Mouse (Mus musculus) bone marrow, adult 2 months (tissue): ENCODE measurements around the gene Sik1. TPM values are rescaled to one million over a fixed set of nuclear protein-coding genes. Genes with fewer than 3 reads are reported as not detected.
"Not testable (repeated sequence)": the region's sequence is repeated elsewhere in the genome, so short reads cannot be mapped to it uniquely, and the experiment has no call there.

Source experiments
- H3K27ac ChIP-seq: fragments of 200-500 bp; 2 replicates; pipeline ENCODE4 v1.5.1; 2012; ENCODE audit warnings: low read depth, mild to moderate bottlenecking, control low read depth, inconsistent platforms, low read length; ENCODE audit not compliant: control insufficient read depth, poor library complexity, insufficient read depth
- H3K4me1 ChIP-seq: fragments of 200-500 bp; 2 replicates; pipeline ENCODE4 v1.6.1; 2011; ENCODE audit warnings: low read length; ENCODE audit not compliant: control insufficient read depth, insufficient read depth
- H3K4me3 ChIP-seq: fragments of 200-500 bp; replicated peaks from 2 replicates; pipeline ENCODE3; 2011; ENCODE audit warnings: mild to moderate bottlenecking, low read depth, low read length, control low read depth; ENCODE audit not compliant: control insufficient read depth
- CTCF ChIP-seq: fragments of 200-500 bp; IDR thresholded peaks from 2 replicates; pipeline ENCODE4 v1.5.1; 2011; ENCODE audit warnings: low read length, control low read depth; ENCODE audit not compliant: control insufficient read depth, insufficient read depth
- POLR2A ChIP-seq: fragments of 200-500 bp; IDR thresholded peaks from 2 replicates; pipeline ENCODE4 v1.6.1; 2011; ENCODE audit warnings: low read depth, mild to moderate bottlenecking, control low read depth, low read length, borderline replicate concordance; ENCODE audit not compliant: control insufficient read depth
- WGBS: fragments of 180-500 bp; shearing (Covaris S2); methylation state at CpG from one replicate; pipeline ENCODE4 v1.1.7; 2018; 5-methylcytosine and 5-hydroxymethylcytosine counted together
- polyA plus RNA-seq: library from polyadenylated mRNA; stranded (reverse); fragments of >200 nt; gene quantifications from 2 replicates; pipeline ENCODE4 v1.2.4, GENCODE M21; 2011; ENCODE audit warnings: low replicate concordance; ENCODE audit not compliant: missing spikeins, insufficient read depth, insufficient read length

The Sik1 gene
- polyA plus RNA-seq, 1 experiment: 42.9 TPM

DNA sequence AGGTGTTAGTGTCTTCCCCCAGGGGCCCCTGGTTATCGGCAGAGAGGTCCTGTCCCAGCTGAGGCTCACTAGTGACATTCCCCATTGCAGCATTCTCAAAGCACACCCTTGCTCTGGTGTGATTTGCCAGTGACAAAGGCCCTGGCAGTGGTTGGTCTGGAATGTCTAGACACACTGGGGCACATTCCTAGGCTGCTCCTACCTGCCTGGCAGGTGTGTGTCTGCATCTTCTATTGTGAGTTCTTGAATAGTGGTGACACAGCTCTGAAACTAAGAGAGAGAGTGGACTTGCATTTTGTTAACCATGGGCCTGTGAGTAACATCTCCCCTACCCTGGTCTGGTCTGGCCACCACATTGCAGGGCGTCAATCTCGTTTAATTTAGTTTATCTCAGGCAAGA lies 41.1 kb upstream of the Sik1 start:
- Histone ChIP-seq H3K4me1 (no peaks in the 10 kb centered on the region; the same call in 1 of the 2 replicates), H3K4me3 (no peak overlapping the region), H3K27ac (no peak overlapping the region)
- WGBS: 73% methylated on average over 3 of the region's 3 CpGs
- TF ChIP-seq CTCF (no peak), POLR2A (no peak)

DNA sequence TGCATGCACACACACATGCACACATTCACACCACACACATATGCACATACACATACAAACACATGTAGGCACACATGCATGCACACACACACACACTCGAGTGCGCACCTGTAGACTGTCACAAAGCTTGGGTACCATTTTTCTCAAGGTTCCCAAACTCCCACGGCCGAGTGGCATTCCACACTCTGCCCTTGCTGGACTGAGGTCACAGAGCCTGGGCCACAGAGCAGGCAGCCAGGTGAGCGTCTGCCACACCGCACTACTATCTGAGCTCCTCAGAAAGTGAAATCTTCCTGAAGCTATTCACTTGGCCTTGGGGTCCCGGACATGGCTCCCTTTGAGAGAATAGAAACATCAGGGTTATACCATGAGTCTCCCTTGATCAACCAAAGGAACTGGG lies 40.7 kb upstream of the Sik1 start:
- no peak overlapping the region for H3K27ac ChIP-seq
- no peaks in the 10 kb centered on the region; the same call in 1 of the 2 replicates for H3K4me1 ChIP-seq
- TF ChIP-seq CTCF: no peak
- TF ChIP-seq POLR2A: no peak
- WGBS: 89% methylated on average over 7 of the region's 7 CpGs
- H3K4me3 ChIP-seq: no peak overlapping the region

DNA sequence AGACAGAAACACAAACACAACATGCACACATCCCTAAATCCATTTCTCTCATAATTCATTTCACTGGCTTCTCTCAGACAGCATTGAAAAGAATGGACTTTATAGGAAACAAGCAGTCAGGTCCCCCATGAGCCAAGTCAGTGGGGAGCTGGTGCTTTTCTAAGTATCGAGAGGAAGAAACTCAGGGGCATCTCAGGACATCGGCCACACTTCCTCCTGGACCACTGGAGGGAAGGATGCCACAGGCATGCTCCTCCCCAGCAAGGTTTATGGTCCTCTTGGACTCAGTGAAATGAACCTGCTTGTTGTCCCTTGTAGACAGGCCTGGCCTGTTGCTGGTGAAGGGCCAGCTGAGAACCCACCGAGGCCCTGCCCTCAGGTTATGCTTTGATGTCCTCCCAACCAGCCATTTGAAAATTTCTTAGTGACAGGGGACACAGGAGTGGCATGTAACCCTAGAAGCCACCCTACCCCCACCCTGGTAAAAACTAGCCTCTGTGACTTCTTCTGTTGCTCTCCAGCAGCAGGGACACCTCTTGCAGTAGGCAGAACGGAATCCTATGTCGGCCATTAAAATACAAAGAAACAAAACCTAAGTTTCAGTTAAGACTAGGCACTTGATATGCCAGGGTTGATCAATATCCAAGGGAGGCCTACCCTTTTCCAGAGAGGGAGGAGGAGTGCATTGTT lies 37.9 kb upstream of the Sik1 start:
- 67% methylated on average over 5 of the region's 5 CpGs for WGBS
- Histone ChIP-seq H3K27ac (no peak overlapping the region), H3K4me1 (no peaks in the 10 kb centered on the region; the same call in 1 of the 2 replicates), H3K4me3 (no peak overlapping the region)
- TF ChIP-seq POLR2A (no peak), CTCF (no peak)

DNA sequence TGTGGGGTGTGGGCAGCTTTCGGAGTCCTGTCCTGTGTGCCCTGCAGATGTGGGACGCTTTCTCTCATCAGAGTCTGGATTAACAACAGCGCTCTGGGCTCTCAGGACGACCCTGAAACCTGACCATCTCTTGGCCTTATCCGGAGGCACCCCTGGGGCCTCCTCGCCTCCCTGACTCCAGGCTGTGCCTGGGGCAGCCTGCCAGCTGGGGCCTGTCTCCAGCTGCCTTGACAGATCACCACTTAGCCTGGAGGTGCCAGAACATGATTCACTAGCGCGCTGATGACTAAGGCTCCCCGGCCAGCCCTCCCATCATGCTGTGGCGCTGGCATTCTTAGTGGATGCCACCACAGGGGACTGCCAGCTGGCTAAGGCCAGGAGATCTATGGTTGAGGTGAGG lies 37.1 kb upstream of the Sik1 start:
- Histone ChIP-seq H3K27ac (no peak overlapping the region), H3K4me1 (no peaks in the 10 kb centered on the region; the same call in 1 of the 2 replicates), H3K4me3 (no peak overlapping the region)
- no peak for TF ChIP-seq CTCF
- no peak for TF ChIP-seq POLR2A
- 40% methylated on average over 10 of the region's 10 CpGs for WGBS

DNA sequence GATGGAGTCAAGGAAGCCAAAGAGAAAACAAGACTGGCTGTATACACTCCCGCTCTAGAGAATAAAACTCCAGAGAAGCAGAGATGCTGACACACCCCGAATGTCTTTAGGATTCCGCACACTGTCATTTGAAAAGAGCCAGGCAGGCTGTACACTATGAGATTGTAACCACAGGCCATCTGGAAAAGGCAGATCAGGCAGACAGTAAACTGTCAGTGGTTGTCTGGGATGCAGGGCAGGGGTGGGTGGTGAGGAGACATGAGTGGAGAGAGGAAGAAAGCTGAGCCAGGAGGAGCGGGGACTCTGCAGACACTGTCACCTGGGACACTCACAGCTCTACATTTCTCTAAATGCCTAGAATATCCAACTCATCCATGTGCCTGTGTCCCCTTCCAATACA lies 36.3 kb upstream of the Sik1 start:
- no peak overlapping the region for H3K27ac ChIP-seq
- H3K4me1 ChIP-seq: no peaks in the 10 kb centered on the region; the same call in 1 of the 2 replicates

DNA sequence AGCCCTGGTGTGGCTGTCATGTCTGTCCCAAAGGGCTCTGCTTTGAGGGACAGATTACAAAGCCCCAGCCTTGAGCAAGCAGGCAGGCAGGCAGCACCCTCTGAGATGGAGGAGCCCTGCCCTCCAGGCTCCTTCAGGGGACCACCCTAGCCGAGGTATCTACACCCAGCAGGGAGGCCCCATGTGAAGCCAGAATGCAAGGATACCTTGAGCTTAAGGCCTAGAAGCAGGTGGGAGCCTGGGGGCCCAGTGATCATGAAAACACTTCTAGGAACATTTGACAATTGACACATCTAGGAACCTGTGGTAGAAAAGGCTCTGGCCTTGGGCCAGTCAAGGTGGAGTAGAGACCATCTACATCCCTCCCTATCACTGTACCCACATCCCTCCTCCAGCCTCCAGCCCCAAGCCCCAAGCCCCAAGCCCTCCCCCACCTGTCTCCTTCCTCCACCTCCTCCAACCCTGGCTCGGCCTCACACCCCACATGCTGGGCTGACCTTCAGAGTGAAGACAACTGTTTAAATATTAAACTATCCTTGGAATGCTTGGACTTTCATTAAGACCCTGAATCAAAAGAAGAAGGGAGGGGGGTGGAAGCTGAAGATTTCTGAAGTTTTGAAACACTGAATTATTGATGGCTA lies 34.8 kb upstream of the Sik1 start:
- 67% methylated on average over 2 of the region's 2 CpGs for WGBS
- TF ChIP-seq CTCF (no peak), POLR2A (no peak)
- H3K4me3 ChIP-seq: no peak overlapping the region
- no peaks in the 10 kb centered on the region for H3K4me1 ChIP-seq
- H3K27ac ChIP-seq: no peak overlapping the region

More for the DNA sequence above, 36.3 kb upstream of the Sik1 start:
- TF ChIP-seq CTCF (no peak), POLR2A (no peak)
- WGBS: 54% methylated on average over 4 of the region's 4 CpGs
- no peak overlapping the region for H3K4me3 ChIP-seq

DNA sequence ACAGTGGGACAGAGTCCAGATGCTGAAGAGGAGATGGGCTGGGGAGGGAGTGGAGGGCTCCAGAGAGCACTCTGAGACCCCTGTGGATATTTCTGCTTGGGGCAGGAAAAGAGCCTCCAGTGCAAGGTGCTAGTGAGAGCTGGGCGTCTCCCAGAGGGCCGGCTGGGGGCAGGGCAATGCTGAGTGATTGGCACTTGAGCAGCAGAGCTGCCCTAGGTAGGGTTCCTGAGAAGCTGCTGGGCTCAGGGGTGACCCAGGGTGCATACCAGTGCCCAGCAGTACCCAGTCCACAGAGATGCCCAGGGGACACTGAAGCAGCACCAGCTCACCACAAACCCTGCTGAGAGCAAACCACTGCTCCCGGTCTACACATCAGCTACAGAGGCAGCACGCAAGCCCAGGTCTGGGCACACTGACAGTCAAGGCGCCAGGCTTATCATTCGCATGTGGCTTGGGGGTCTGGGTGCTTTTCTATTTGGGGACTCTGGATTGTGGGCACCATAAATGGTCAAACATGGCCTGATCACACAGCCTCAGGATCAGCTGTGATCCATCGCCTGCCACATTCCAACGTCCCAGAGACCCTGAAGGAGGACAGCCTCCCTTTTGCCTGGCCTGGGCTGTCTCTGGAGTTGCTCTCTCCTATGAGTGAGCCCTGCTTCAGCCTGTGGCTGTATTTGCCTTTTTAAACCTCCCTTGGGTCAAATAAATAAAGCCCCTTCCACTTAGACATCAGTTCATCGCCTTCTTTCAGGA lies 34.0 kb upstream of the Sik1 start:
- no peak overlapping the region for H3K27ac ChIP-seq
- H3K4me1 ChIP-seq: no peaks in the 10 kb centered on the region
- no peak overlapping the region for H3K4me3 ChIP-seq
- TF ChIP-seq CTCF (no peak), POLR2A (no peak)
- WGBS: 74% methylated on average over 9 of the region's 9 CpGs

DNA sequence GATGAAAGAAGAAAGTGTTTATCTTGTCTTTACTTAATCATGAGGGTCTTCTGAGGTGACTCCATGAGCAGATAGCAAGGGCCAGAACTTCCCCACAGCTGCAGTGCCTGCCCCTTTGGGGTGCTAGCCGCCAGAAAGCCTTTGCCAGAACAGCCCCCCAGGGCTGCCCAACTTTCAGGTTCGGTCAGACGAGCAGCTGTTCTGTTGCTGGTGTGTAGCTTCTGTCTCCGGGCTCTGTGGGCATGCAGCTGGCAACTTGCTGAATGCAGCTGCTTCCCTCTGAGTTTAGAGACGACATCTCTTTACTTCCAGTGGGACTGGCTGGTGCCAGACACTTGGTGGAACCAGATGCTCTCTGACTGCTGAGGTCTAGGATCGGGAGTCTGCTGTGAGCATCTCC lies 32.9 kb upstream of the Sik1 start:
- WGBS: 56% methylated on average over 6 of the region's 6 CpGs
- Histone ChIP-seq H3K27ac (no peak overlapping the region), H3K4me3 (no peak overlapping the region), H3K4me1 (no peaks in the 10 kb centered on the region)
- TF ChIP-seq POLR2A: no peak
- TF ChIP-seq CTCF: no peak

DNA sequence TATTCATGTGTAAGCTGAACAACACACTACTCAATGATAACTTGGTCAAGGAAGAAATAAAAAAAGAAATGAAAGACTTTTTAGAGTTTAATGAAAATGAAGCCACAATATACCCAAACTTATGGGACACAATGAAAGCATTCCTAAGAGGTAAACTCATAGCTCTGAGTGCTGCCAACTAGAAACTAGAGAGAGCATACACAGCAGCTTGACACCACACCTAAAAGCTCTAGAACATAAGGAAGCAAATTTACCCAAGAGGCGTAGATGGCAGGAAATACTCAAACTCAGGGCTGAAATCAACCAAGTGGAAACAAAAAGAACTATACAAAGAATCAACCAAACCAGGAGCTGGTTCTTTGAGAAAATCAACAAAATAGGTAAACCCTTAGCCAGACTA lies 29.1 kb upstream of the Sik1 start:
- H3K4me3 ChIP-seq, H3K27ac ChIP-seq, H3K4me1 ChIP-seq: not testable (repeated sequence)
- 66% methylated on average over 1 of the region's 1 CpGs for WGBS
